Mouse (Mus musculus): ENCODE results near the gene Rnpepl1. TPM values are rescaled to one million over a fixed set of nuclear protein-coding genes. Genes with fewer than 3 reads are reported as not detected.

Gene Rnpepl1
- polyA plus RNA-seq, 1 experiment from 2014 or later: 33.9 TPM

DNA sequence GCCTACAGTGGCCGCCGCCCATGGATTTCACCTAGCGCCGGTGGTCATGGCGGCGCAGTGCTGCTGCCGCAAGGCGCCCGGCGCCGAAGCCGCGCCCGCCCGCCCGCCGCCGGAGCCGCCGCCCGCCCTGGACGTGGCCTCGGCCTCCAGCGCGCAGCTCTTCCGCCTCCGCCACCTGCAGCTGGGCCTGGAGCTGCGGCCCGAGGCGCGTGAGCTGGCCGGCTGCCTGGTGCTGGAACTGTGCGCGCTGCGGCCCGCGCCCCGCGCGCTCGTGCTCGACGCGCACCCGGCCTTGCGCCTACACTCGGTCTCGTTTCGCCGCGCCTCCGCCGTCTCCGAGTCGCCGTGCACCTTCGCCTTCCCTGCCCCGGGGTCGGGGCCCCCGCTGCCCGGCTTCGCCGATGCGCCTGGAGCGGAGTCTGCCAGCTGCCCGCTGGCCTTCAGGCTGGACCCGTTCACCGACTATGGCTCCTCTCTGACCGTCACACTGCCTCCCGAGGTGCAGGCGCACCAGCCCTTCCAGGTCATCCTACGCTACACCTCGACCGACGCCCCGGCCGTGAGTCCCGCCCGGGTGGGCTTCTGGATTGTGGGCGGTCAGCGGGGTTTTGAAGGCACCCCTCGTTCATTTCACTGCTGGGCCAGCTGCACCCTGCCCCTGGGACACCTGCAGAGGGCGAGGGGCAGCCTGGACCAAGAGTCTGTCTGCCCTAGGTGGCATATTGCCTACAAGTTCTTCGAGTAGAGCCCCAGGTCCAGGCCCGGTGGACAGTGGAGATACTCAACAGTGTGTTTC lies 540 bp downstream of the Rnpepl1 start:
- peaks cover 21% of the 10 kb centered on the region for H3K36me3 ChIP-seq (ENCODE audit: control insufficient read depth, insufficient read depth, low read length)
- 0% methylated on average over 18 of the region's 85 CpGs for WGBS

DNA sequence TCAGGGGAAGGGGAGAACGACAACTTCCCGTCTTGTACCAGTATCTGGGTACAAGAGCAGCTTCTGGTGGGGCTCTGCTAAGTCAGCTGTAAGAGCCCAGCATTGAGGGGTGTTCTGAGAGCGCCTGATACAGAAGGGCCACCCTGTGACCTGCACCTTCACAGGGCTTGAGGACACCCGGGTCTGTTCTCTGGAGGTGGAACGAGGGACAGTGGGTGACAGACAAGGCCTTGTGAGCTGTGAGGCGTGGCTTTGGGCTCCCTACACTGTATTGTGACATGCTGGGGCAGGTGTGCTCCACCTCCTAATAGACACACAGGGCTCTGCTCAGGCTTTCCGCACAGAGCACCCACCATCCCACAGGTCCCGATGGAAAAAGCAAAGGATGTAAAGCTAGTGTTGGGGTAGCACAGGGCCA lies 1.1 kb downstream of the Rnpepl1 start:
- Histone ChIP-seq H3K9me3 (ENCODE audit: control insufficient read depth, low read length) (no peaks in the 10 kb centered on the region), H3K27me3 (replicated peaks; ENCODE audit: control insufficient read depth, insufficient read depth, low read length) (no peaks in the 10 kb centered on the region), H3K4me2 (ENCODE audit: low read depth, low read length) (peak overlapping the region; percentile 94), H3K27ac (replicated peaks; ENCODE audit: low read depth, low read length) (0 out of 2 replicates have a peak overlapping the region, but pooled peaks have one; percentile 84), H3K4me1 (ENCODE audit: control insufficient read depth, insufficient read depth, low read length) (peaks cover 24% of the 10 kb centered on the region), H3K4me3 (ENCODE audit: low read depth, low read length) (peak overlapping the region; percentile 83), H3K9ac (ENCODE audit: low read depth, low read length) (peak overlapping the region; percentile 95), H3K36me3 (ENCODE audit: control insufficient read depth, insufficient read depth, low read length) (peaks cover 27% of the 10 kb centered on the region)
- DNase-seq (ENCODE audit: low spot score): peak; percentile 46
- WGBS: 31% methylated on average over 8 of the region's 8 CpGs
- ATAC-seq (ENCODE audit: low read depth): no peak

More for the DNA sequence above, 540 bp downstream of the Rnpepl1 start:
- Histone ChIP-seq H3K27me3 (replicated peaks; ENCODE audit: control insufficient read depth, insufficient read depth, low read length) (no peaks in the 10 kb centered on the region), H3K27ac (replicated peaks; ENCODE audit: low read depth, low read length) (peak overlapping the region; percentile 84), H3K9me3 (ENCODE audit: control insufficient read depth, low read length) (no peaks in the 10 kb centered on the region), H3K4me2 (ENCODE audit: low read depth, low read length) (peak overlapping the region; percentile 94), H3K9ac (ENCODE audit: low read depth, low read length) (peak overlapping the region; percentile 95), H3K4me3 (ENCODE audit: low read depth, low read length) (peak overlapping the region; percentile 83), H3K4me1 (ENCODE audit: control insufficient read depth, insufficient read depth, low read length) (peaks cover 24% of the 10 kb centered on the region)
- ATAC-seq (ENCODE audit: low read depth): peak; percentile 27
- DNase-seq (ENCODE audit: low spot score): peak; percentile 70

DNA sequence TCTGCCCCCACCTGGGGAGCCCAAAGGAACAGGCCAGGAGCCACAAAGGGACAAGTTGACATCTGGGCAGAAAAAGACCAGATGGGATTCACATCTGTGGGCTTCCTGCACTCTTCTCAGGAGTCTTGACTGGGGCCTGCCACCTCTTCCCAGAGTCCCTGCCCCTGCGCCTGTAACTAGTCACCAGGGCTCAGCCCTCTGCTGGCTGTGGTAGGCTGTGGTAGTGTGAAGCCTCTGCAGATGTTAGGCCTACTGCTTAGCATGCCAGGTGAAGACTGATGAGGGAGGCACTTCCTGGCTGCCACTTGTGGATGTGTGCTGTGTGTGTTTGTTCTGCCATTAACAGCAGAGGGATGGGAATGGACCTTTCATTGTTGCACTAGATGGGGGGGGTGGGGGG lies 1.7 kb downstream of the Rnpepl1 start:
- Histone ChIP-seq H3K4me2 (ENCODE audit: low read depth, low read length) (peak overlapping the region; percentile 94), H3K9me3 (ENCODE audit: control insufficient read depth, low read length) (no peaks in the 10 kb centered on the region), H3K4me3 (ENCODE audit: low read depth, low read length) (peak overlapping the region; percentile 83), H3K9ac (ENCODE audit: low read depth, low read length) (peak overlapping the region; percentile 95; the same call in 1 of the 2 replicates), H3K36me3 (ENCODE audit: control insufficient read depth, insufficient read depth, low read length) (peaks cover 33% of the 10 kb centered on the region), H3K4me1 (ENCODE audit: control insufficient read depth, insufficient read depth, low read length) (peaks cover 24% of the 10 kb centered on the region), H3K27me3 (replicated peaks; ENCODE audit: control insufficient read depth, insufficient read depth, low read length) (no peaks in the 10 kb centered on the region), H3K27ac (replicated peaks; ENCODE audit: low read depth, low read length) (no peak overlapping the region)
- ATAC-seq (ENCODE audit: low read depth) (no peak), DNase-seq (ENCODE audit: low spot score) (no peak)
- 17% methylated on average over 1 of the region's 1 CpGs for WGBS

DNA sequence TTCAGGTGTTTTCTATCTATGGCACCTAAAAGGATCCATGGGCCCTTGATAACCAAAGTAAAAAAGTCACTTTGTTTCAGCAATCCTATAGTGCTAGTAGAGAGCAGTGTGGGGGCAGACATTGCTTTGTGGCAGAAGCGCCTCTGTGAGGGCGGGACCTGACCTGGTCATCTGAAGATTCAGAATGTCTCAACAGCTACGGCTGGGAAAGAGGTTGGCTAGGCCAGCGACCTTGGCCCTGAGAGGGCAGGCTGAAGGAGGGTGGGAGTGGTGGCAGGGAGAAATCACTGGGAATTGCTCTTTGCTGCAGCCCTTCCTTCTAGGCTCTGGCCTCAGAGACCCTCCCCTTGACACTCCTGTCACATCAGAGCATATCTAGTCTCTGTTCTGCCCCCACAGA lies 3.7 kb downstream of the Rnpepl1 start:
- Histone ChIP-seq H3K27me3 (replicated peaks; ENCODE audit: control insufficient read depth, insufficient read depth, low read length) (no peaks in the 10 kb centered on the region), H3K9me3 (ENCODE audit: control insufficient read depth, low read length) (no peaks in the 10 kb centered on the region), H3K4me1 (ENCODE audit: control insufficient read depth, insufficient read depth, low read length) (peaks cover 19% of the 10 kb centered on the region), H3K27ac (replicated peaks; ENCODE audit: low read depth, low read length) (no peak overlapping the region), H3K9ac (ENCODE audit: low read depth, low read length) (no peak overlapping the region), H3K4me2 (ENCODE audit: low read depth, low read length) (no peak overlapping the region), H3K4me3 (ENCODE audit: low read depth, low read length) (no peak overlapping the region), H3K36me3 (ENCODE audit: control insufficient read depth, insufficient read depth, low read length) (peaks cover 52% of the 10 kb centered on the region)
- no peak for DNase-seq (ENCODE audit: low spot score)
- no peak for ATAC-seq (ENCODE audit: low read depth)
- WGBS: 88% methylated on average over 4 of the region's 4 CpGs

DNA sequence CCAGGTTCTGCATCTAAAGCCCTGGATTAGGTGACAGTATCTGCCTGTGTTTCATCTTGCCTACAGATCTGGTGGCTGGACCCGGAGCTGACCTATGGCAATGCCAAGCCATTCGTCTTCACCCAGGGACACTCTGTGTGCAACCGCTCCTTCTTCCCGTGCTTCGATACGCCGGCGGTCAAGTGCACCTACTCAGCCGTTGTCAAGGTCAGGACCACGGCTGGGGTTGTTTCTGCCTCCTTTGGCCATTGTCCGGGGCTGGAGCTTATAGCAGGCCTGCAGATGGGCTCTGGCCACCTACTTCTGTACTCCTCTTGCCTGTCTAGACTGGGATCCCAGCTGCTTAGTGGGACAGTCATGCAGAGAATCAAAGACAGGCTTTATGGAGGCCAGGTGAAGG lies 4.4 kb downstream of the Rnpepl1 start:
- Histone ChIP-seq H3K9ac (ENCODE audit: low read depth, low read length) (no peak overlapping the region), H3K4me2 (ENCODE audit: low read depth, low read length) (no peak overlapping the region), H3K9me3 (ENCODE audit: control insufficient read depth, low read length) (no peaks in the 10 kb centered on the region), H3K36me3 (ENCODE audit: control insufficient read depth, insufficient read depth, low read length) (peaks cover 60% of the 10 kb centered on the region), H3K27ac (replicated peaks; ENCODE audit: low read depth, low read length) (no peak overlapping the region), H3K27me3 (replicated peaks; ENCODE audit: control insufficient read depth, insufficient read depth, low read length) (no peaks in the 10 kb centered on the region), H3K4me3 (ENCODE audit: low read depth, low read length) (no peak overlapping the region), H3K4me1 (ENCODE audit: control insufficient read depth, insufficient read depth, low read length) (peaks cover 14% of the 10 kb centered on the region)
- DNase-seq (ENCODE audit: low spot score) (no peak), ATAC-seq (ENCODE audit: low read depth) (no peak)
- 93% methylated on average over 11 of the region's 11 CpGs for WGBS

DNA sequence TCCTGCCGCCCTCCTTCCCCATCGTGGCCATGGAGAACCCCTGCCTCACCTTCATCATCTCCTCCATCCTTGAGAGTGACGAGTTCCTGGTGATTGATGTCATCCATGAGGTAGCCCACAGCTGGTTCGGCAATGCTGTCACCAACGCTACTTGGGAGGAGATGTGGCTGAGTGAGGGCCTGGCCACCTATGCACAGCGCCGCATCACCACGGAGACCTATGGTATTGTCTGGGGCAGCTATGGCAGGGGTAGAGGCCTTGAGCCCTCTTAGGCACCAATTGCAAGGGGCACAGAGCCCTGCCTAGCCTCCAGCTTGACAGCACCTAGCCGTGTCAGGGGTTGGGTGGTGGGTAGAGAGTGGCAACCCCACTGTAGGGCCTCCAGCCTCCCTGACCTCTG lies 6.1 kb downstream of the Rnpepl1 start:
- no peak for ATAC-seq (ENCODE audit: low read depth)
- H3K36me3 ChIP-seq (ENCODE audit: control insufficient read depth, insufficient read depth, low read length): peaks cover 73% of the 10 kb centered on the region
- no peak overlapping the region for H3K27ac ChIP-seq (replicated peaks; ENCODE audit: low read depth, low read length)
- no peaks in the 10 kb centered on the region for H3K27me3 ChIP-seq (replicated peaks; ENCODE audit: control insufficient read depth, insufficient read depth, low read length)
- H3K4me3 ChIP-seq (ENCODE audit: low read depth, low read length): no peak overlapping the region
- WGBS: 94% methylated on average over 9 of the region's 9 CpGs
- H3K4me1 ChIP-seq (ENCODE audit: control insufficient read depth, insufficient read depth, low read length): peaks cover 11% of the 10 kb centered on the region
- no peak overlapping the region for H3K4me2 ChIP-seq (ENCODE audit: low read depth, low read length)
- DNase-seq (ENCODE audit: low spot score): no peak
- H3K9ac ChIP-seq (ENCODE audit: low read depth, low read length): no peak overlapping the region
- no peaks in the 10 kb centered on the region for H3K9me3 ChIP-seq (ENCODE audit: control insufficient read depth, low read length)

DNA sequence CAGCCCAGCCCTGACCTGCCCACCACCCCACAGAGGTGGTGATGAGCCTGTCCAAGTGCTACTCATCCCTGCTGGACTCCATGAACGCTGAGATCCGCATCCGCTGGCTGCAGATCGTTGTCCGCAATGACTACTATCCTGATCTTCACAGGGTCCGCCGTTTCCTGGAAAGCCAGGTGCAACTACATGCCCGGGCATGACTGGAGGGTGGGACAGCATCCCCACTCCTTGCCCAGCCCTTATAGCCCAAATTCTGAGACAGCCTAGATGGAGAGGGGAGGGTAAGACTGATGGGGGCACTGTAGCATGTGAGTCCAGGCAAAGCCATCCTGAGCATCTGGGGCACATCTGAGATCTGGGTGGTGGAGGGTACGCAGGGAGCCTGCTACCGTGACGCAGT lies 8.6 kb downstream of the Rnpepl1 start:
- Histone ChIP-seq H3K27ac (replicated peaks; ENCODE audit: low read depth, low read length) (no peak overlapping the region), H3K4me3 (ENCODE audit: low read depth, low read length) (no peak overlapping the region), H3K27me3 (replicated peaks; ENCODE audit: control insufficient read depth, insufficient read depth, low read length) (no peaks in the 10 kb centered on the region), H3K9ac (ENCODE audit: low read depth, low read length) (no peak overlapping the region), H3K36me3 (ENCODE audit: control insufficient read depth, insufficient read depth, low read length) (peaks cover 71% of the 10 kb centered on the region), H3K9me3 (ENCODE audit: control insufficient read depth, low read length) (no peaks in the 10 kb centered on the region), H3K4me2 (ENCODE audit: low read depth, low read length) (no peak overlapping the region), H3K4me1 (ENCODE audit: control insufficient read depth, insufficient read depth, low read length) (no peaks in the 10 kb centered on the region)
- DNase-seq (ENCODE audit: low spot score) (no peak), ATAC-seq (ENCODE audit: low read depth) (no peak)
- WGBS: 95% methylated on average over 11 of the region's 11 CpGs

DNA sequence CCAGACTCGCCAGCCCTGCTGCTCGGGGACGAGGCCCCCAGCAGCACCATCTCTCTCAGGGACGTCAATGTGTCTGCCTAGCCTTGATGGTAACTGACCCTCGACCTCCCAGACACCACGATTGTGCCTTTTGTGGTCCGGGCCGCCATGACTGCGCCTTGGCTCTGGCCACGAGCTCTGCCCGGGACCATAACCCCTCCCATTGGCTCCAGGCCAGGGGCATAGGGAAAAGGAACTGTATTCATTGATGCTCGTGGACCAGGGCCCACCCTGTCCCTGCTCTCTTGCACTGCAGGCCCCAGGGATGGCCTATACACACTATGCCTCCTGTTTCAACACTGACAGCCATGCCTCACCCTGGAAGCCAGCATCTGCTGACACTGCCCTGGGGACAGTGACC lies 9.2 kb downstream of the Rnpepl1 start:
- Histone ChIP-seq H3K27ac (replicated peaks; ENCODE audit: low read depth, low read length) (no peak overlapping the region), H3K36me3 (ENCODE audit: control insufficient read depth, insufficient read depth, low read length) (peaks cover 65% of the 10 kb centered on the region)

More for the DNA sequence above, 9.2 kb downstream of the Rnpepl1 start:
- H3K9me3 ChIP-seq (ENCODE audit: control insufficient read depth, low read length): no peaks in the 10 kb centered on the region
- WGBS: 83% methylated on average over 12 of the region's 12 CpGs
- H3K4me1 ChIP-seq (ENCODE audit: control insufficient read depth, insufficient read depth, low read length): no peaks in the 10 kb centered on the region
- no peak overlapping the region for H3K4me3 ChIP-seq (ENCODE audit: low read depth, low read length)
- H3K9ac ChIP-seq (ENCODE audit: low read depth, low read length): no peak overlapping the region
- no peak for ATAC-seq (ENCODE audit: low read depth)
- no peak overlapping the region for H3K4me2 ChIP-seq (ENCODE audit: low read depth, low read length)
- no peaks in the 10 kb centered on the region for H3K27me3 ChIP-seq (replicated peaks; ENCODE audit: control insufficient read depth, insufficient read depth, low read length)
- no peak for DNase-seq (ENCODE audit: low spot score)
